Mouse (Mus musculus) testis, adult 2 months (tissue): ENCODE data around the gene Mfge8. TPM values are rescaled to one million over a fixed set of nuclear protein-coding genes. Genes with fewer than 3 reads are reported as not detected.

Experiments used
- H3K27ac ChIP-seq: fragments of 200-500 bp; 2 replicates; pipeline ENCODE4 v1.5.1; 2012; ENCODE audit warnings: low read depth, low read length; ENCODE audit not compliant: control insufficient read depth, insufficient read depth
- H3K27me3 ChIP-seq: fragments of 200-500 bp; 2 replicates; pipeline ENCODE4 v1.6.1; 2012; ENCODE audit warnings: mild to moderate bottlenecking, low read length, moderate library complexity; ENCODE audit not compliant: control insufficient read depth, insufficient read depth
- H3K36me3 ChIP-seq: fragments of 200-500 bp; 2 replicates; pipeline ENCODE4 v1.6.1; 2012; ENCODE audit warnings: mild to moderate bottlenecking, low read length; ENCODE audit not compliant: control insufficient read depth, insufficient read depth
- H3K4me1 ChIP-seq: fragments of 200-500 bp; 2 replicates; pipeline ENCODE4 v1.6.1; 2012; ENCODE audit warnings: low read length; ENCODE audit not compliant: control insufficient read depth, insufficient read depth
- H3K4me3 ChIP-seq: fragments of 200-500 bp; 2 replicates; pipeline ENCODE4 v1.5.1; 2012; ENCODE audit warnings: low read depth, mild to moderate bottlenecking, low read length, moderate library complexity, mixed read lengths; ENCODE audit not compliant: control insufficient read depth
- CTCF ChIP-seq: fragments of 200-500 bp; IDR thresholded peaks from 2 replicates; pipeline ENCODE4 v1.5.1; 2012; ENCODE audit warnings: low read depth, mild to moderate bottlenecking, inconsistent platforms, low read length, moderate library complexity; ENCODE audit not compliant: control insufficient read depth, insufficient read depth, insufficient replicate concordance
- POLR2A ChIP-seq: fragments of 200-500 bp; IDR thresholded peaks from 2 replicates; pipeline ENCODE4 v1.6.1; 2012; ENCODE audit warnings: low read depth, mild to moderate bottlenecking, inconsistent platforms, low read length, moderate library complexity; ENCODE audit not compliant: control insufficient read depth
- polyA plus RNA-seq: library from polyadenylated mRNA; depleted of rRNA; stranded (reverse); fragments of >200 nt; gene quantifications from 2 replicates; pipeline ENCODE4 v1.2.3, GENCODE M21; 2012; rRNA removed

The Mfge8 gene
- polyA plus RNA-seq, 1 experiment = 82.3 TPM

DNA sequence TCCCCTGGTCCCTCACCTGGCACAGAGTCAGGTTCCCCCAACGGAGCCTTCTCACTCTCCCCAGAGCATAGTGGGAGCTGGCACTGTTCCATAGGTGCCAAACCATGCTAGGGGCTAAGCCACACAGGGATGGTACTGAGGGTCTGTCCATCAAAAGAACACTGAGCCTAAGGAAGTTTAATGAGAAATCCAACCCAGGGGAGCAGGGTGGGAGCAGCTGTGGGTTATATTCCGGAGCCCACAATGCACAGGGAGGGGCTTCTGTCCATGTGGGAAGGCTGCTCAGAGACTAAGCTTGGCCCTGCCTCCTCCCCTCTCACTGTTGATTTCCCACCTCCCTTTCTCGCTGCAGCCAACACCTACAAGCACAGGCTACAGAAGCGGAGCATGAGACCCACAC lies 35.0 kb downstream of the Mfge8 start:
- TF ChIP-seq CTCF (no peak), POLR2A (no peak)
- no peaks in the 10 kb centered on the region for H3K4me1 ChIP-seq
- no peak overlapping the region for H3K27ac ChIP-seq
- H3K4me3 ChIP-seq = no peak overlapping the region
- no peaks in the 10 kb centered on the region for H3K27me3 ChIP-seq
- H3K36me3 ChIP-seq = no peaks in the 10 kb centered on the region

DNA sequence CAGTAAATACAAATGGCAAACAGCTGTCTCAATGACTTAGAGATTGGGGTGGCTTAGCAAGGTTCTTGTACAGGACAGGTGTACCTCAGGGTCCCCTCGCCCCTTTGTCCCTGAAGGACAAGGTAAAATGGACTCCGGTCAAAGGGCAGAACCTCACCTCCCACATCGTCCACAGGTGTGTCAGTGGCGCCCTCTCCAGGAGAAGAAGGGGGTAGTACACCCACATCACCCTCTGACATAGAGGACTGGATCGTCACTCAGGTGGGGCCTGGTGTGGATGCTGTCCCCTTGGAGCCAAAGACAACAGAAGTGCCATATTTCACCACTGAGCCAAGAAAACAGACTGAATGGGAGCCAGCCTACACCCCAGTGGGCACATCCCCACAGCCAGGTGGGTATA lies 52.4 kb downstream of the Mfge8 start:
- no peaks in the 10 kb centered on the region for H3K4me1 ChIP-seq
- TF ChIP-seq POLR2A (no peak), CTCF (peak; percentile 52; the same call in 1 of the 2 replicates)
- H3K27me3 ChIP-seq = no peaks in the 10 kb centered on the region
- no peak overlapping the region for H3K27ac ChIP-seq
- H3K4me3 ChIP-seq = no peak overlapping the region
- no peaks in the 10 kb centered on the region for H3K36me3 ChIP-seq

DNA sequence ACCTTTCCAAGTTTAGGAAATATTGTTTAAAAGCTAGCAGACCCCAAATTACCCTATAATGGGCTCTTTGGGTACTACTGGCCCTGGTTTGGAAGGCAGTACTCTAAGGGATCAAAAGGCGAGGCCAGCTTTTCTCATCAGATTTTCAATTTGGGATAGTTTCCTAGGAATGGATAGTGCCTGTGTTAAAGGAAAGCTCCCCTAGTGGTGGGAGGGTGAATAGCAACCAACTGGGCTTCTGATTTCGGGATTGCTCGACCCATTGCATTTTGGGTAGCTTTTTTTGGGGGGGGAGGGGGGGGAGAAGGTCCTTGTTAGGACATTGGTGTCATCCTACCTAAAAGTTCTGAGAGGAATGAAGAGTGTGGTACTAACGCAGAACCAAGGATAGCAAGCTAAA lies 59.7 kb downstream of the Mfge8 start:
- Histone ChIP-seq H3K4me3 (no peak overlapping the region), H3K36me3 (no peaks in the 10 kb centered on the region), H3K27me3 (no peaks in the 10 kb centered on the region), H3K27ac (no peak overlapping the region), H3K4me1 (peaks cover 2% of the 10 kb centered on the region)
- TF ChIP-seq CTCF (no peak), POLR2A (no peak)

Other genes starting within 250 kb of the Mfge8 start
- gene Isg20, start 235.6 kb downstream of the Mfge8 start, polyA plus RNA-seq = 275 and 277 TPM in 2 replicates
- gene Acan, start 95.6 kb downstream of the Mfge8 start, polyA plus RNA-seq = 0.22 and 0.34 TPM in 2 replicates
- 0.89 and 1.1 TPM in 2 replicates for gene Hapln3, start 18.0 kb downstream of the Mfge8 start, polyA plus RNA-seq
- gene Abhd2, start 124.1 kb upstream of the Mfge8 start, polyA plus RNA-seq = 50.3 and 50.6 TPM in 2 replicates
- gene Rlbp1, start 238.0 kb upstream of the Mfge8 start, polyA plus RNA-seq = 0.71 and 1.6 TPM in 2 replicates
- gene Fanci, start 242.9 kb upstream of the Mfge8 start, polyA plus RNA-seq = 7.0 and 7.3 TPM in 2 replicates